Mouse (Mus musculus) bone marrow macrophage, adult 2 months (primary cell): ENCODE data around the gene Zfp12.

Experiments used
- CTCF ChIP-seq: IDR thresholded peaks from 2 replicates; pipeline ENCODE4 v1.5.1; 2012; ENCODE audit warnings: low read depth, mild to moderate bottlenecking, low read length, moderate library complexity
- POLR2A ChIP-seq: IDR thresholded peaks from 2 replicates; pipeline ENCODE4 v1.6.1; 2012; ENCODE audit warnings: mild to moderate bottlenecking, low read depth, low read length, borderline replicate concordance

- no peak for TF ChIP-seq POLR2A
- no peak for TF ChIP-seq CTCF
Measured at GRCm38 (mm10) chr5:143269363-143270150, 34.6 kb downstream of the Zfp12 start, which contains the start of gene Zfp316.
